Mouse (Mus musculus): ENCODE measurements around the gene Apod. TPM values are rescaled to one million over a fixed set of nuclear protein-coding genes. Genes with fewer than 3 reads are reported as not detected.

The Apod gene
- polyA plus RNA-seq, 1 experiment from 2014 or later: 0.42 TPM

- 63% methylated on average over 3 of the region's 3 CpGs for WGBS (ENCODE audit: missing documents)
- Histone ChIP-seq H3K4me3 (ENCODE audit: inconsistent target) (no peak overlapping the region), H3K27ac (no peak overlapping the region), H3K36me3 (ENCODE audit: inconsistent target) (no peaks in the 10 kb centered on the region), H3K79me2 (ENCODE audit: inconsistent target) (no peaks in the 10 kb centered on the region)
These were observed 2.3 kb downstream of the Apod start for GRCm38 (mm10) chr16:31312296-31312695.

- no peak overlapping the region for H3K27ac ChIP-seq
- WGBS (ENCODE audit: missing documents): 93% methylated on average over 5 of the region's 5 CpGs
- no peaks in the 10 kb centered on the region for H3K36me3 ChIP-seq (ENCODE audit: inconsistent target)
- no peak overlapping the region for H3K4me3 ChIP-seq (ENCODE audit: inconsistent target)
- no peaks in the 10 kb centered on the region for H3K79me2 ChIP-seq (ENCODE audit: inconsistent target)
These were observed 9.2 kb downstream of the Apod start for GRCm38 (mm10) chr16:31305199-31305919.

GRCm38 (mm10) chr16:31303276-31303675 lies 11.3 kb downstream of the Apod start:
- 89% methylated on average over 10 of the region's 10 CpGs for WGBS (ENCODE audit: missing documents)
- no peak overlapping the region for H3K4me3 ChIP-seq (ENCODE audit: inconsistent target)
- H3K36me3 ChIP-seq (ENCODE audit: inconsistent target): no peaks in the 10 kb centered on the region
- no peak overlapping the region for H3K27ac ChIP-seq
- H3K79me2 ChIP-seq (ENCODE audit: inconsistent target): no peaks in the 10 kb centered on the region

GRCm38 (mm10) chr16:31300883-31301532 lies 13.6 kb downstream of the Apod start:
- WGBS (ENCODE audit: missing documents): 82% methylated on average over 6 of the region's 6 CpGs
- no peak overlapping the region for H3K27ac ChIP-seq
- H3K36me3 ChIP-seq (ENCODE audit: inconsistent target): no peaks in the 10 kb centered on the region
- H3K4me3 ChIP-seq (ENCODE audit: inconsistent target): no peak overlapping the region
- no peaks in the 10 kb centered on the region for H3K79me2 ChIP-seq (ENCODE audit: inconsistent target)

- no peaks in the 10 kb centered on the region for H3K36me3 ChIP-seq (ENCODE audit: inconsistent target)
- WGBS (ENCODE audit: missing documents): 93% methylated on average over 5 of the region's 7 CpGs
- no peak overlapping the region for H3K27ac ChIP-seq
- no peaks in the 10 kb centered on the region for H3K79me2 ChIP-seq (ENCODE audit: inconsistent target)
- no peak overlapping the region for H3K4me3 ChIP-seq (ENCODE audit: inconsistent target)
These were observed 14.1 kb downstream of the Apod start for GRCm38 (mm10) chr16:31300467-31300866.

- H3K27ac ChIP-seq: no peak overlapping the region
- WGBS (ENCODE audit: missing documents): 100% methylated on average over 3 of the region's 3 CpGs
These were observed 14.7 kb downstream of the Apod start for GRCm38 (mm10) chr16:31299960-31300353.

GRCm38 (mm10) chr16:31299164-31299959 lies 15.2 kb downstream of the Apod start:
- WGBS (ENCODE audit: missing documents): 88% methylated on average over 11 of the region's 11 CpGs
- H3K36me3 ChIP-seq (ENCODE audit: inconsistent target): no peaks in the 10 kb centered on the region
- no peak overlapping the region for H3K27ac ChIP-seq
- no peaks in the 10 kb centered on the region for H3K79me2 ChIP-seq (ENCODE audit: inconsistent target)
- H3K4me3 ChIP-seq (ENCODE audit: inconsistent target): no peak overlapping the region

More at GRCm38 (mm10) chr16:31299960-31300353, 14.7 kb downstream of the Apod start:
- no peaks in the 10 kb centered on the region for H3K36me3 ChIP-seq (ENCODE audit: inconsistent target)
- no peak overlapping the region for H3K4me3 ChIP-seq (ENCODE audit: inconsistent target)
- no peaks in the 10 kb centered on the region for H3K79me2 ChIP-seq (ENCODE audit: inconsistent target)

GRCm38 (mm10) chr16:31297113-31297512 lies 17.5 kb downstream of the Apod start:
- Histone ChIP-seq H3K36me3 (ENCODE audit: inconsistent target) (no peaks in the 10 kb centered on the region), H3K79me2 (ENCODE audit: inconsistent target) (no peaks in the 10 kb centered on the region), H3K27ac (no peak overlapping the region), H3K4me3 (ENCODE audit: inconsistent target) (no peak overlapping the region)
- WGBS (ENCODE audit: missing documents): 39% methylated on average over 7 of the region's 7 CpGs

GRCm38 (mm10) chr16:31293761-31294160 lies 20.8 kb downstream of the Apod start:
- no peaks in the 10 kb centered on the region for H3K36me3 ChIP-seq (ENCODE audit: inconsistent target)
- no peak overlapping the region for H3K4me3 ChIP-seq (ENCODE audit: inconsistent target)
- no peaks in the 10 kb centered on the region for H3K79me2 ChIP-seq (ENCODE audit: inconsistent target)
- no peak overlapping the region for H3K27ac ChIP-seq
- WGBS (ENCODE audit: missing documents): 7% methylated on average over 4 of the region's 4 CpGs

GRCm38 (mm10) chr16:31290751-31291365 lies 23.8 kb downstream of the Apod start:
- 14% methylated on average over 7 of the region's 7 CpGs for WGBS (ENCODE audit: missing documents)
- no peaks in the 10 kb centered on the region for H3K79me2 ChIP-seq (ENCODE audit: inconsistent target)
- peak overlapping the region; percentile 8; the same call in 1 of the 2 replicates for H3K4me3 ChIP-seq (ENCODE audit: inconsistent target)
- no peaks in the 10 kb centered on the region for H3K36me3 ChIP-seq (ENCODE audit: inconsistent target)
- H3K27ac ChIP-seq: peak overlapping the region; percentile 82

- WGBS (ENCODE audit: missing documents): 3% methylated on average over 10 of the region's 10 CpGs
- H3K79me2 ChIP-seq (ENCODE audit: inconsistent target): no peaks in the 10 kb centered on the region
- H3K36me3 ChIP-seq (ENCODE audit: inconsistent target): no peaks in the 10 kb centered on the region
- H3K4me3 ChIP-seq (ENCODE audit: inconsistent target): peak overlapping the region; percentile 8; the same call in 1 of the 2 replicates
- peak overlapping the region; percentile 82 for H3K27ac ChIP-seq
These were observed 24.3 kb downstream of the Apod start for GRCm38 (mm10) chr16:31290281-31290680.

- Histone ChIP-seq H3K79me2 (ENCODE audit: inconsistent target) (no peaks in the 10 kb centered on the region), H3K27ac (no peak overlapping the region), H3K36me3 (ENCODE audit: inconsistent target) (no peaks in the 10 kb centered on the region), H3K4me3 (ENCODE audit: inconsistent target) (no peak overlapping the region)
- WGBS (ENCODE audit: missing documents): 93% methylated on average over 3 of the region's 3 CpGs
These were observed 26.9 kb downstream of the Apod start for GRCm38 (mm10) chr16:31287712-31288111.

GRCm38 (mm10) chr16:31286801-31287488 lies 27.7 kb downstream of the Apod start:
- Histone ChIP-seq H3K79me2 (ENCODE audit: inconsistent target) (no peaks in the 10 kb centered on the region), H3K36me3 (ENCODE audit: inconsistent target) (no peaks in the 10 kb centered on the region), H3K27ac (no peak overlapping the region), H3K4me3 (ENCODE audit: inconsistent target) (no peak overlapping the region)
- 79% methylated on average over 11 of the region's 11 CpGs for WGBS (ENCODE audit: missing documents)

- no peak overlapping the region for H3K27ac ChIP-seq
- no peaks in the 10 kb centered on the region for H3K79me2 ChIP-seq (ENCODE audit: inconsistent target)
- no peaks in the 10 kb centered on the region for H3K36me3 ChIP-seq (ENCODE audit: inconsistent target)
- H3K4me3 ChIP-seq (ENCODE audit: inconsistent target): no peak overlapping the region
- WGBS (ENCODE audit: missing documents): 94% methylated on average over 2 of the region's 2 CpGs
These were observed 32.6 kb downstream of the Apod start for GRCm38 (mm10) chr16:31281981-31282380.
